Mouse (Mus musculus): ENCODE data around the gene Tmem150a.

- TF ChIP-seq CTCF (IDR thresholded peaks at IDR 0.05; ENCODE audit: low read depth, low read length) (no peak), POLR2A (IDR thresholded peaks at IDR 0.05; ENCODE audit: extremely low read depth, insufficient read depth, low read length) (no peak)
Observed at GRCm38 (mm10) chr6:72371147-72371546, 15.9 kb downstream of the Tmem150a start.
